Mouse (Mus musculus) small intestine, adult 2 months (tissue): ENCODE results near the gene Gkn3. TPM values are rescaled to one million over a fixed set of nuclear protein-coding genes. Genes with fewer than 3 reads are reported as not detected.
A peak's percentile ranks its signal among the peaks of the same experiment; 100 is the strongest.

Source experiments
- H3K27ac ChIP-seq: fragments of 200-500 bp; 2 replicates; pipeline ENCODE4 v1.5.1; 2012; ENCODE audit warnings: low read depth, low read length, control low read depth, inconsistent platforms; ENCODE audit not compliant: insufficient read depth
- H3K27me3 ChIP-seq: fragments of 200-500 bp; 2 replicates; pipeline ENCODE4 v1.6.1; 2012; ENCODE audit warnings: mild to moderate bottlenecking, moderate library complexity, low read length, inconsistent platforms; ENCODE audit not compliant: control insufficient read depth, insufficient read depth
- H3K36me3 ChIP-seq: fragments of 200-500 bp; 2 replicates; pipeline ENCODE4 v1.6.1; 2012; ENCODE audit warnings: mild to moderate bottlenecking, low read length, control low read depth, inconsistent platforms; ENCODE audit not compliant: control insufficient read depth, insufficient read depth
- H3K4me1 ChIP-seq: fragments of 200-500 bp; 2 replicates; pipeline ENCODE4 v1.6.1; 2012; ENCODE audit warnings: low read length, inconsistent platforms, mixed read lengths; ENCODE audit not compliant: control insufficient read depth, insufficient read depth, insufficient read length
- H3K4me3 ChIP-seq: fragments of 200-500 bp; 2 replicates; pipeline ENCODE4 v1.5.1; 2012; ENCODE audit warnings: low read depth, mild to moderate bottlenecking, control low read depth, inconsistent platforms, low read length, moderate library complexity
- CTCF ChIP-seq: fragments of 200-500 bp; IDR thresholded peaks from 2 replicates; pipeline ENCODE4 v1.5.1; 2012; ENCODE audit warnings: low read depth, mild to moderate bottlenecking, control low read depth, inconsistent platforms, low read length, moderate library complexity, mixed read lengths; ENCODE audit not compliant: insufficient replicate concordance, insufficient read length; ENCODE audit errors: extremely low read depth
- POLR2A ChIP-seq: fragments of 200-500 bp; IDR thresholded peaks from 2 replicates; pipeline ENCODE4 v1.6.1; 2012; ENCODE audit warnings: low read depth, mild to moderate bottlenecking, control low read depth, inconsistent platforms, low read length, moderate library complexity
- WGBS: fragments of 180-500 bp; shearing (Covaris S2); methylation state at CpG from one replicate; pipeline ENCODE4 v1.1.7; 2018; 5-methylcytosine and 5-hydroxymethylcytosine counted together
- polyA plus RNA-seq: library from polyadenylated mRNA; depleted of rRNA; stranded (reverse); fragments of >200 nt; gene quantifications from 2 replicates; pipeline ENCODE4 v1.2.3, GENCODE M21; 2012

Gkn3 gene
- polyA plus RNA-seq, 1 experiment = 6.3 TPM

- TF ChIP-seq CTCF (no peak), POLR2A (no peak)
- peak overlapping the region; percentile 33; the same call in 1 of the 2 replicates for H3K27ac ChIP-seq
- 18% methylated on average over 5 of the region's 5 CpGs for whole genome bisulfite sequencing
Observed at GRCm38 (mm10) chr6:87389455-87389989, 787 bp upstream of the Gkn3 start.

GRCm38 (mm10) chr6:87386681-87387080 is 2.1 kb downstream of the Gkn3 start:
- Histone ChIP-seq H3K27me3 (no peaks in the 10 kb centered on the region), H3K4me1 (peaks cover 9% of the 10 kb centered on the region; the same call in 1 of the 2 replicates), H3K36me3 (no peaks in the 10 kb centered on the region), H3K27ac (no peak overlapping the region), H3K4me3 (no peak overlapping the region)
- WGBS = 80% methylated on average over 10 of the region's 10 CpGs
- TF ChIP-seq POLR2A (no peak), CTCF (no peak)

More at GRCm38 (mm10) chr6:87389455-87389989, 787 bp upstream of the Gkn3 start:
- H3K4me1 ChIP-seq = peaks cover 18% of the 10 kb centered on the region; the same call in 1 of the 2 replicates
- H3K4me3 ChIP-seq = no peak overlapping the region
- H3K27me3 ChIP-seq = no peaks in the 10 kb centered on the region
- H3K36me3 ChIP-seq = no peaks in the 10 kb centered on the region

GRCm38 (mm10) chr6:87386203-87386602 is 2.5 kb downstream of the Gkn3 start:
- Histone ChIP-seq H3K4me1 (peaks cover 9% of the 10 kb centered on the region; the same call in 1 of the 2 replicates), H3K4me3 (no peak overlapping the region), H3K36me3 (no peaks in the 10 kb centered on the region), H3K27ac (no peak overlapping the region), H3K27me3 (no peaks in the 10 kb centered on the region)
- peak; percentile 42; the same call in 1 of the 2 replicates for TF ChIP-seq CTCF
- no peak for TF ChIP-seq POLR2A
- WGBS = 22% methylated on average over 7 of the region's 7 CpGs

GRCm38 (mm10) chr6:87384761-87385160 is 4.0 kb downstream of the Gkn3 start:
- Histone ChIP-seq H3K36me3 (no peaks in the 10 kb centered on the region), H3K4me1 (peaks cover 9% of the 10 kb centered on the region; the same call in 1 of the 2 replicates), H3K4me3 (no peak overlapping the region), H3K27ac (no peak overlapping the region), H3K27me3 (no peaks in the 10 kb centered on the region)
- TF ChIP-seq POLR2A (no peak), CTCF (peak; percentile 5; the same call in 1 of the 2 replicates)
- 72% methylated on average over 6 of the region's 6 CpGs for WGBS

GRCm38 (mm10) chr6:87383926-87384691 is 4.6 kb downstream of the Gkn3 start:
- Histone ChIP-seq H3K4me1 (peaks cover 5% of the 10 kb centered on the region; the same call in 1 of the 2 replicates), H3K4me3 (no peak overlapping the region), H3K27me3 (no peaks in the 10 kb centered on the region), H3K27ac (no peak overlapping the region), H3K36me3 (no peaks in the 10 kb centered on the region)
- 46% methylated on average over 24 of the region's 24 CpGs for WGBS
- no peak for TF ChIP-seq POLR2A
- TF ChIP-seq CTCF = peak; percentile 34; the same call in 1 of the 2 replicates

GRCm38 (mm10) chr6:87373057-87373456 is 15.7 kb downstream of the Gkn3 start, which contains the start of gene Gkn2:
Gene Gkn2, plus strand, starts transcription at chr6:87373357.
- 65% methylated on average over 9 of the region's 9 CpGs for WGBS

GRCm38 (mm10) chr6:87369223-87369622 is 19.5 kb downstream of the Gkn3 start:
- H3K36me3 ChIP-seq = no peaks in the 10 kb centered on the region
- no peak overlapping the region for H3K4me3 ChIP-seq
- 74% methylated on average over 5 of the region's 5 CpGs for WGBS
- no peak overlapping the region for H3K27ac ChIP-seq
- H3K4me1 ChIP-seq = no peaks in the 10 kb centered on the region
- no peak for TF ChIP-seq CTCF
- TF ChIP-seq POLR2A = no peak
- H3K27me3 ChIP-seq = no peaks in the 10 kb centered on the region

More at GRCm38 (mm10) chr6:87373057-87373456, 15.7 kb downstream of the Gkn3 start, which contains the start of gene Gkn2:
- Histone ChIP-seq H3K36me3 (no peaks in the 10 kb centered on the region), H3K27me3 (no peaks in the 10 kb centered on the region), H3K4me3 (no peak within 1 kb of the TSS), H3K27ac (no peak within 1 kb of the TSS), H3K4me1 (no peaks in the 10 kb centered on the region)
- TF ChIP-seq POLR2A (no peak), CTCF (no peak)
